Mouse (Mus musculus): ENCODE data around the gene Scgb2b20. TPM values are rescaled to one million over a fixed set of nuclear protein-coding genes. Genes with fewer than 3 reads are reported as not detected.
"Not testable (repeated sequence)": the region's sequence is repeated elsewhere in the genome, so short reads cannot be mapped to it uniquely, and the experiment has no call there.

Scgb2b20 gene
- polyA plus RNA-seq (2014; fragmentation: Nextera tagmentation; extraction: Ambion mirVana), result not detected in 2 replicates

GRCm38 (mm10) chr7:33366222-33366621 is at the start of gene Scgb2b20:
Scgb2b20 (minus strand) TSS chr7:33366322.
- not testable (repeated sequence) for ATAC-seq (replicated peaks; ENCODE audit: low FRiP score, low TSS enrichment, low read depth); H3K4me2 ChIP-seq (ENCODE audit: low read length); H3K27ac ChIP-seq (ENCODE audit: low read depth); H3K9me3 ChIP-seq (ENCODE audit: control insufficient read depth, low read length); H3K4me1 ChIP-seq (replicated peaks; ENCODE audit: control insufficient read depth, insufficient read depth, low read length); H3K36me3 ChIP-seq (ENCODE audit: control insufficient read depth, insufficient read depth, low read length); DNase-seq (ENCODE audit: low spot score); H3K4me3 ChIP-seq (ENCODE audit: low read depth, low read length); H3K9ac ChIP-seq (ENCODE audit: low read length); H3K27me3 ChIP-seq (replicated peaks; ENCODE audit: control insufficient read depth, insufficient read depth, low read length)
- WGBS, result 76% methylated on average over 2 of the region's 2 CpGs

GRCm38 (mm10) chr7:33409681-33410080 is 43.6 kb upstream of the Scgb2b20 start:
- 57% methylated on average over 1 of the region's 1 CpGs for WGBS

GRCm38 (mm10) chr7:33401650-33402049 is 35.5 kb upstream of the Scgb2b20 start:
- 77% methylated on average over 1 of the region's 1 CpGs for WGBS
- no peak overlapping the region for H3K27ac ChIP-seq (ENCODE audit: low read depth)
- H3K9ac ChIP-seq (ENCODE audit: low read length), result no peak overlapping the region
- H3K9me3 ChIP-seq (ENCODE audit: control insufficient read depth, low read length), result peaks cover 5% of the 10 kb centered on the region; the same call in 1 of the 2 replicates
- no peaks in the 10 kb centered on the region for H3K27me3 ChIP-seq (replicated peaks; ENCODE audit: control insufficient read depth, insufficient read depth, low read length)
- DNase-seq (ENCODE audit: low spot score), result no peak
- no peaks in the 10 kb centered on the region for H3K4me1 ChIP-seq (replicated peaks; ENCODE audit: control insufficient read depth, insufficient read depth, low read length)
- ATAC-seq (replicated peaks; ENCODE audit: low FRiP score, low TSS enrichment, low read depth), result no peak
- H3K4me3 ChIP-seq (ENCODE audit: low read depth, low read length), result no peak overlapping the region
- no peak overlapping the region for H3K4me2 ChIP-seq (ENCODE audit: low read length)
- no peaks in the 10 kb centered on the region for H3K36me3 ChIP-seq (ENCODE audit: control insufficient read depth, insufficient read depth, low read length)

More at GRCm38 (mm10) chr7:33409681-33410080, 43.6 kb upstream of the Scgb2b20 start:
- not testable (repeated sequence) for H3K4me1 ChIP-seq (replicated peaks; ENCODE audit: control insufficient read depth, insufficient read depth, low read length); H3K4me2 ChIP-seq (ENCODE audit: low read length); H3K27ac ChIP-seq (ENCODE audit: low read depth); H3K9ac ChIP-seq (ENCODE audit: low read length); DNase-seq (ENCODE audit: low spot score); H3K27me3 ChIP-seq (replicated peaks; ENCODE audit: control insufficient read depth, insufficient read depth, low read length); H3K36me3 ChIP-seq (ENCODE audit: control insufficient read depth, insufficient read depth, low read length); H3K4me3 ChIP-seq (ENCODE audit: low read depth, low read length); ATAC-seq (replicated peaks; ENCODE audit: low FRiP score, low TSS enrichment, low read depth); H3K9me3 ChIP-seq (ENCODE audit: control insufficient read depth, low read length)

- not testable (repeated sequence) for H3K27me3 ChIP-seq (replicated peaks; ENCODE audit: control insufficient read depth, insufficient read depth, low read length); H3K27ac ChIP-seq (ENCODE audit: low read depth); H3K36me3 ChIP-seq (ENCODE audit: control insufficient read depth, insufficient read depth, low read length); H3K9me3 ChIP-seq (ENCODE audit: control insufficient read depth, low read length); H3K4me1 ChIP-seq (replicated peaks; ENCODE audit: control insufficient read depth, insufficient read depth, low read length); H3K4me2 ChIP-seq (ENCODE audit: low read length); H3K4me3 ChIP-seq (ENCODE audit: low read depth, low read length); ATAC-seq (replicated peaks; ENCODE audit: low FRiP score, low TSS enrichment, low read depth); DNase-seq (ENCODE audit: low spot score); H3K9ac ChIP-seq (ENCODE audit: low read length)
Measured at GRCm38 (mm10) chr7:33399749-33400148, 33.6 kb upstream of the Scgb2b20 start.

DNA sequence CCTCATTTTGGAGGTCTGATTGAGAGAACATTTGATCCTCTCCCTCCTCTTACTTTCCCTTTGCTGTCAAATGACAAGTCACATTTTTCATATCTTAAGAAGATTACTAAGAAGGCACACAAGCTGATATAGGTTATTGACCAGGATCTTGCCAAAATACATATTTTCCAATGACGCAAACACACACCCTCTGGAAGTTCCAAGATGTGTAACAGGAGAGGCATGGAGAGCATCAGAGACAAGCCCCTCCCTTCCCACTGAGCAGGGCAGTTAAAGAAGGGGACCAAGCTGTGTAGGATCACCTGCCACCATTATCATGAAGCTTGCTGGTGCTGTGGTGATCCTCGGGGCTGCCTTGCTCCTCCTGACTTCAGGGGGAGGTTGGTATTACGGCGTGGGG is 6.8 kb upstream of the Scgb2b20 start, which contains the start of gene Scgb1b20:
TSS of gene Scgb1b20 (plus strand) at position 301 of the 400 bp plus-strand sequence.
- not testable (repeated sequence) for DNase-seq (ENCODE audit: low spot score); H3K4me3 ChIP-seq (ENCODE audit: low read depth, low read length); H3K4me1 ChIP-seq (replicated peaks; ENCODE audit: control insufficient read depth, insufficient read depth, low read length); H3K27ac ChIP-seq (ENCODE audit: low read depth); H3K36me3 ChIP-seq (ENCODE audit: control insufficient read depth, insufficient read depth, low read length); H3K9ac ChIP-seq (ENCODE audit: low read length); H3K27me3 ChIP-seq (replicated peaks; ENCODE audit: control insufficient read depth, insufficient read depth, low read length); H3K4me2 ChIP-seq (ENCODE audit: low read length); ATAC-seq (replicated peaks; ENCODE audit: low FRiP score, low TSS enrichment, low read depth); H3K9me3 ChIP-seq (ENCODE audit: control insufficient read depth, low read length)
- 83% methylated on average over 4 of the region's 4 CpGs for WGBS

Other genes starting within 250 kb of the Scgb2b20 start
- not detected in 2 replicates for gene Scgb2b18, start 192.5 kb downstream of the Scgb2b20 start, polyA plus RNA-seq (2014; fragmentation: Nextera tagmentation; extraction: Ambion mirVana)
- not detected in 2 replicates for gene Scgb1b18, start 180.8 kb downstream of the Scgb2b20 start, polyA plus RNA-seq (2014; fragmentation: Nextera tagmentation; extraction: Ambion mirVana)
- not detected in 2 replicates for gene Scgb2b19, start 86.0 kb downstream of the Scgb2b20 start, polyA plus RNA-seq (2014; fragmentation: Nextera tagmentation; extraction: Ambion mirVana)
- gene Scgb1b19, start 79.0 kb downstream of the Scgb2b20 start, polyA plus RNA-seq (2014; fragmentation: Nextera tagmentation; extraction: Ambion mirVana), result not detected in 2 replicates
- gene Scgb1b20, start 6.9 kb upstream of the Scgb2b20 start, polyA plus RNA-seq (2014; fragmentation: Nextera tagmentation; extraction: Ambion mirVana), result not detected in 2 replicates
- gene Scgb2b21, start 154.1 kb upstream of the Scgb2b20 start, polyA plus RNA-seq (2014; fragmentation: Nextera tagmentation; extraction: Ambion mirVana), result not detected in 2 replicates